Mouse (Mus musculus): ENCODE data around the gene Hp.

Gene Hp

DNA sequence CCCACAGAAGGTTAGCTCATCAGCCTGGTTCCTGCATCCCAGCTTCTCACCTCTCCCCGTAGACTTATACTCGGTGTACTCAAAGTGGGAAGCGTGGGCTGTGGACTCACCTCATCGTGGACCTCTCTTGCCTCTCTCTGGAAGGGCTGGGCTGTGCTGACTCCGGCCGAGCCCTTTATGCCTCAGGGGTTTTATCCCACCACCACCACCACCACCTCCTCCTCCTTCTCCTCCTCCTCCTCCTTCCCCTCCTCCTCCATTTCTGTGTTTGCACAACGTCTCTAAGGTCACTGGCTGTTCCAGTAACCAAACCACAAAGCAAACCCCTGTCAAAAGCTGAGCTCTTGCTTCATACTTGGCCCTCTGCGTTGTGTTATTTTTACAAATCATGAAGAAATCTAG is at the start of gene Hp:
Hp (minus strand) TSS at position 273 of the 402 bp plus-strand sequence.
- DNase-seq = no peak

DNA sequence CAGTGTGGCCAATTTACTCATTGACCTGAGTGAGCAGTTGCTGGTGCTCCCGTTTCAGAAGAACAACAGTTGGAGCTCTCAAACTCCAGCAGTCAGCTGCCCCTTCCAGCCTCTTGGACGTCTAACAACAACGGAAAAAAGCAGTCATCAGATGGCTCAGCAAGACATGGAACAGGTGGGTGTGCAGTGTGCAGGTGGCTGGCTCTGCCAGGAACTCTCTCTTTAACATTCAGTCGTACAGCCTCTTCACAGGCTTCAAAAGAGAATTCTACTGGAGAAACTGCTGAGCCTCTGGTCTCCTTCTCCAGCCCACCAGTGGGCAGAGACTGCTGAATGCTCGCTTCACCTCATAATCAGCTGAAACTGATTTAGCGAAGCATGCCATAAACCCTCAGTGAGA is 49.7 kb upstream of the Hp start:
- DNase-seq = no peak

DNA sequence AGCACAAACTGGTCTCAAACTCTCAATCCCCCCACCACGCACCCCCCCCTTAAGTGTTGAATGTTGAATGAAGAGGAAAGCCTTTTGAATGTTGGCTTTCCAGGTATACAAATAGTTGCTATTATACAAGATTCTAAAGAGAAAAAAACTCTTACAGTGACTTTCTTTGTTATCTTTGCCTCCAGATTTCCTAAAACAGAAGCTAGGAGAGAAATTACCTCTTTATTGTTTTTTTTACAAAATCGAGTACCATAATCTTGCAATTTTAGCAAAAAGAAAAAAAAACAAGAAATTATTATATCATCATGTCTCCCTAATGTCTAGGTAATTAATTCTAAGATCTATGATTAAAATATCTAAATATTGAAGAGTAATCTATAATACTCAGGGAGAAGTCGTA is 36.6 kb upstream of the Hp start:
- no peak for DNase-seq

DNA sequence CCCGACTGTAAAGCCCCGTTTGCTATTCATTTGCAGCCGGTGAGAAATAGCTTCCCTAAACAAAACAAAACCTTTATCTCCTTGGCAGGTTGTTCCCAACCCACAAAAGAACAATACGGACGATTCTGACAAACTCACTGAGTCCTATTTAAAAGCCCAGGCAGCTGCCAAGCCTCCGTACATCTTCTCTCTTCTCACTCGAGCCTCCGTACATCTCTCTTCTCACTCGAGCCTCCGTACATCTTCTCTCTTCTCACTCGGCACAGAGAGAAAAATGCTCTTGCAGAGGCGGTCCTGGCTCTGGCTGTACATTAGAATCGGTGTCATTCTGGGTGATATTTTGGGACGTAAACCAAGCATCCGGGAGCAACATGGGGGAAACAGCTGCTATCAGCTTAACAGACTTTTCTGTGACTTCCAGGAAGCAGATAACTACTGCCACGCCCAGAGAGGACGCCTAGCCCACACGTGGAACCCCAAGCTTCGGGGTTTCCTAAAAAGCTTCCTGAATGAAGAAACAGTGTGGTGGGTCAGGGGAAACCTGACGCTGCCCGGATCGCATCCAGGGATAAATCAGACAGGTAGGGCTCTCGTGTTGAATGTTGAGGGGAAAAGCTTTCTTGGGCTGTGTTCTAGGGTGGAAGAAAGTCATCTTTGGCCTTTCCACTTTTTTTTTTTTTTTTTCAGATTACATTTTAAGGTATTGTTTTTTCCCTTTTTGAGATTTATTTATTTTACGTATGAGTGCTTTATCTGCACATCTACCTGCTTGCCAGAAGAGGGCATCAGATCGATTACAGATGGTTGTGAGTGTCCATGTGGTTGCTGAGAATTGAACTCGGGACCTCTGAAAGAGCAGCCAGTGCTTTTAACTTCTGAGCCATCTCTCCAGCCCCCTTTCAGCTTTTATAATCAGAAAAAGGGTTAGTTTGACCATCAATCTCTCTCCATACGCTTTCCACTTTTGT is 35.6 kb upstream of the Hp start, which contains the start of gene Pkd1l3:
Pkd1l3 (plus strand) TSS at position 275 of the 968 bp plus-strand sequence.
- DNase-seq = no peak

DNA sequence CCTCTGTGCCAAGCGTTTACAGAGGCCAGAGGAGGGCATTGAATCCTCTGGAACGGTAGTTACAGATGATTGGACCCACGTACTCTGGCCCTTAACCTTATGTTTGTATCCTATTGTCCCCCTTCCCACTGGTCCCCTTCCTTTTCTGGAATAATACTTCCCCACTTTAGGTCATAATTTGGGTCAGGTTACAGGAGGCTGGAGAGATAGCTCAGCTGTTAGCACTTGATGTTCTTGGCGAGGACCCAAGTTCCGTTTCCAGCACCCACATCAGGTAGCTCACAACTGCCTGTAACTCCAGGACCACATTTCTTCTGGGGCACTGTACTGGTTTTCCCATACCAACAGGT is 30.2 kb upstream of the Hp start:
- peak; percentile 38 for DNase-seq

DNA sequence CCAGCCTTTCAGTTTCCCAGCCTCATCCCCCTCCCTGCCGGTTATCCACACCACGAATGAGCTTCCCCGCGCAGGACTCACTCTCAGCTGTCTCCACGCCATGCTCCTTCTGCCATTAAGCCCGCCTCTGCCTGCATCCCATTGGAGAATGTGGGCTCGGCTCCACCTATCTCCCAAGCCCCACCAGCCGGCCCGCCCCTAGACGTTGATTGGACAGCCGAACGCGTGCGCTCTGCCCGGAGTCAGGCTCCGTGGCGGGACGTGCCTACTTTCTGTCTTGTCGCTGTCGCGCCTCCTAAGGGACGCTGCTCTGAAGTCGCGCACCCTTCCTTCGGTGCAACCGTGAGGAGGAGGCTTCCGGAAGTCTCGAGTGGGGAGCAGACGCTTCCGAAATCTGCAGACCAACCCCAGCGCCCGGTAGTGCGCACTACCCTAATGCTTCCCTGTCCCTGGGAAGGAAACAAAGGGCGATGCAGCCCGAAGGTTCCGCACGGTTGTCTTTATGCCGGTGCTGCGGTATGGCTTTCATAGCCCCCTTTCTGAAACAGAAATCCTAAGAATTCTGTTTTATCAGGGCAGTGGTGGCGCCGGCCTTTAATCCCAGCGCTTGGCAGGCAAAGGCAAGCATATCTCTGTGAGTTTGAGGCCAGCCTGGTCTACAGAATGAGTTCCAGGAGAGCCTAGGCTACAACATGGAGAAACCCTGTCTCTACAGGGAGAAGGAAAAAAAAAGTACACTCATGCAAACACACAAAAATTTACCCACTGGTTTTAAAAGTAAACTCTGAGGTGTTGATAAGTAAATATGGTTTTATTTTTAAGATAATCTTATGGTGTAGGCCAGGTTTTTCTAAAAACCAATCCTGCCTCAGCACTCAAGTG is 29.5 kb upstream of the Hp start, which contains the start of gene Dhodh:
Dhodh (minus strand) TSS at position 403 of the 882 bp plus-strand sequence.
- peak; percentile 96 for DNase-seq

DNA sequence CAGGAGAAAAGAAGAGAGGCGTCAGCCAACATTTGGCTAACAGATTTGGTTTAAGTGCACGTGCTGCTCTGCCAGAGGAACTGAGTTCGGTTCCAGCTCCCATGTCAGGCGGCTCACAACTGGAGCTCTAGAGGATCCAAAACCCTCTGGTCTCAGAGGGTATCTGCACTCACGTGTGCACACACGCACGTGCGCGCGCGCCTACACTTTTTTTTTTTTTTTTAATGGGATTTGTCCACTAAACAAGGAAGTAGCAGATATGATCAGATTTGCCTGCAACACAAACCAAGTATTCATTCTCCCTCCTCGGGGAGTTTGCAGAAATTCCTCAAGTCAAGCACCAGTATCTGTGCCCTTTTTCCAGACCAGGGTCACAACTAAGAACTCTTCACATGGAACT is 28.7 kb upstream of the Hp start:
- DNase-seq = peak; percentile 11

DNA sequence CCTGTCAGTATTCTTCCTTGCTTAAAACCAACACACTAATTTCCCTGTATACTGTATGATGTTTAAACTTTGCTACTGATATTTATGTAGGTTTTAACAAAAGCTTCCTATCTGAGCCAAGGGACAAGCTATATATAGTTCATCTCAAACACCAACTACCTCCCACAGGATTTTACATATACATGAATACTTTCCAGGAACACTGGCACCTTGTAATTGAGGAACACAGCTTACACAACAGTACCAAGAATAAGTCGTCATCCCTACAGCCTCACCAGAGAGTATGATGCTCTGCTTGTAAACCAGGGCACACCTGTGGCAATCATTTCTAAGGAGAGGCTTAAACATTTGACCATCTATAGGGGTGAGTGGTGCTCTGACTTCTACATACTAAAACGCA is 27.8 kb upstream of the Hp start:
- DNase-seq = no peak

DNA sequence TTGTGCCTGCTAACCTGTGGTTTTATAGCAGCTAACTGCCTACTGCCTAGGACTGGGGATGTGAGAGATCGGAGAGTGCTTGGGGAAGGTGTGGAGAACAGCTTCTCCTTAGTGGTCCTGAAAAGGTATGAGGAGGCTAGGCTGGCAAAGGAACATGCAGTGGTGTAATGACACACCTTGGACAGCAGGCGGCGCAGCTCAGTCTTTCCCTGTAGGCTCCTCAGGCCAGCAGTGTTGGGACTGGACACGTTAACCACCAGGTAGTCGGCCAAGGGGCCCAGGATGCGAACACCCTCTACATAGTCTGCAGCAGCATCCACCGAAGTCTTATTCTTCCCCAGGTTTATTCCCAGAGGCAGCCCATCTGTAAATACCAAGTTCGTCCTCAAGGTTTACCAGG is 16.9 kb upstream of the Hp start:
- DNase-seq = peak; percentile 41

DNA sequence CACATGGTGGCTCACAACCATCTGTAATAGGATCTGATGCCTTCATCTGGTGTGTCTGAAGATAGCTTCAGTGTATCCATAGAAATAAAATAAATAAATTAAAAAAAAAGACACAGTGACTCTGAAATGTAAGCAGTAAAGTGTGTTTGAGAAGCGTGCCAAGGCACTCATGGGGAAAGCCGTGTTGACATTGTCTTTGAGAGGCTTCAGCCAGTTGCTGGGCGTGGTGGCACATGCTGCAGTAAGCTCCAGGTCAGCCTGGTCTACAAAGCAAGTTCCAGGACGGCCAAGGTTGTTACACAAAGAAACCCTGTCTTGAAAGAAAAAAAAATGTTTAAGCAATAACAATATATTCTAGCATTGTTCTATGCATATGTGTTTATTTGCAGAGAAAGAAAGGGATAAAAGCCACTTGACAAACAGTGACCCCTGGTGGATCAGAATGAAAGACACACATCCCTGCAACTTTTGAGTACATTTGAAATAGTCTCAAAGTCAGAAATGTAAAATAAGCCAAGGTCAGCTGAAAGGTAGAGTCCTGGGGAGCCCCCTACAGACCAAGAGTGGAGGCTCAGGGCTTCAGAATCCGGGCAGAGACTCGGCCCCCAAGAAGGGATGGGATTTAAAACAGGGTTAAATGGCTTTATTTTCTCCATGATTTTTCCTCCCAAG is 14.3 kb upstream of the Hp start:
- peak; percentile 31 for DNase-seq

DNA sequence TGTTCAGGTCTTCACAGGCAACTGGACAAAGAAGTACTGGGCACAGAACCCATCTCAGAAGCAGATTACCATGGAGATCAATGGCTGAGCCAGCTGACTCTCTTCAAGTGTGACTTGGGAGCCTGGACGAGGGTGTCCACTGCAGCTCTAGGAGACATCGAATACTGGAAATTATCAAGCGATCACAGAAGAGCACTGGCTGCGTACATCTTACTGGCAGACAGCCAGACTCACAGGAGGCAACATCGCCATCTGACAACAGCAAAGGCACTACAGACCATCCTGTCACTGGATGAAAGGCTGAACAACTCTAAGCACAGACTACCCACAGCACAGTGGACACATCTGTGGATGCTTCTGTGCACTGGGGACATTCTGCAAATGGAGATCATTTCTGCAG is 13.2 kb upstream of the Hp start:
- no peak for DNase-seq

DNA sequence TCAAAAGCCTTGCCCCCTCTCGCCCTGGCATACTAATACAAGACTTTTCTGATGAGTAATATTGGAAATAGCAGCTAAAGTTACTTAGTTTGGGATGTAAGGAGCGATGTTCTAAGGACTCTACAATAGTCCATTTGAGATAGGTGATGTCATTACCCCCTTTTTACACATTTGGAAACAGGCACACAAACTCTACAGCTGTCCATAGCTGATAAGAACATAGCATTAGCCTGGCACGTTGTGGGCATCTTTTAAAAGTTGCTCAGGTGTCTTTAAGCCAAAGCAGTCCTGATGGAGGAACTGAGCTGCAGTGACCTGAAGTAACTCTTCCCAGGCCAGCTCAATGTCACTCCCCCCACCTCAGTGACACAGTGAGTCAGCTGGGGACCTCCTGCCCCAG is 12.4 kb upstream of the Hp start:
- DNase-seq = no peak

DNA sequence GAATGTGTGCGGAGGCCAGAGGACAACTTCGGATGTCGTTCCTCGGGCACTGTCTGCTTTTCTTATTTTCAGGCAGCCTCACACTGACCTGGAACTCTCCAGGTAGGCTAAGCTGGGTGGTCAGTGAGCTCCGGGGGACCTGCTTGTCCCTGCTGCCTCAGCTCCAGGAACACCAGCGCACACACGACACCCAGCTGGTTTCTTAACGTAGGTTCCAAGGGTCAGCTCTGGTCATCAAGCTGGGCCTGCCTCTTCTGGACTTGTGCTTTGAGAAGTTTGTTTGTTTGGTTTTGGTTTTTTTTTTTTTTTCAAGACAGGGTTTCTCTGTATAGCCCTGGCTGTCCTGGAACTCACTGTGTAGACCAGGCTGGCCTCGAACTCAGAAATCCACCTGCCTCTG is 11.9 kb upstream of the Hp start:
- no peak for DNase-seq

DNA sequence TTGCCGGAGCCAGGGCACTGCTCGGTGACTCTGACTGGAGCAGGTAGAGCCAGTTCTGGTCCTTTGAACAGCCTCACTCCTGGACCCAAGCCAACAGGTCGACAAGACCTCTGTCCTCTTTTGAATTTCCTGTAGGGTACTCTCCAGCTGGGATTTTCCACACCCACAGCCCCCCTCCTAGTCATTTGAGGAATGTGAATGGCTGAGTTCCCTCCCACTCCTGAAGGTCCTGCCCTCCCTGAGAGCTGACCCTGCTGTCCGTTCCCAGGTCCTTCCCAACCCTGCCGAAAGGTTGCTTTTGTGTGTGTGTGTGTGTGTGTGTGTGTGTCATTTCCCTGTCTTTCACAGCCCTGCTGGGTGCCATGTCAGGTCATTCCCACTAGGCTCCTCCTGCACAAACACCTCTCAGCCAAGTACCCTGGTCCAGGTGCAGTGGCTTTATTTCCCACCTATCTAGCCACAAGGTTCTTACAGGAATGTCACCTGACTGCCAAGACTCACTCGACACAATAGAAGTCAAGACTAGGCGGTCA is 8.1 kb upstream of the Hp start:
- peak; percentile 62 for DNase-seq

DNA sequence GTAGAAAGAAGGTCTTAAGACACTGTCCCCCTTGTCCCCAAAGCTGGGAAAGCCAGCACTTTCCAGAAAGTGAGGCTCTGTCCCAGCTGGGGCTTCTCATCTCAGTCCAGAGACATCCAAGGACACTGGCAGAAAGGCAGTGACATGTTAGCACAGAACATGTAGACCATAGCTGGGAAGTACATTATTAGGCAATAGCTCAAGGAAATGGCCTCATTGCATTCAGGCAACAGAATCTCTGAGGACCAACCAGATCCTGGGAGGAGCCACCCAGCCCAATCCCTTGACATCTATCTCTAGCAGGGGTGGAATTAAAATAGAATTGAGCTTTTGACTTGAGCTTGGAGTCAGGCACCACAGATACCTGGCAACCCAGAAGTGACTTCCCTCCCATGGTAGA is 6.7 kb upstream of the Hp start:
- DNase-seq = no peak

DNA sequence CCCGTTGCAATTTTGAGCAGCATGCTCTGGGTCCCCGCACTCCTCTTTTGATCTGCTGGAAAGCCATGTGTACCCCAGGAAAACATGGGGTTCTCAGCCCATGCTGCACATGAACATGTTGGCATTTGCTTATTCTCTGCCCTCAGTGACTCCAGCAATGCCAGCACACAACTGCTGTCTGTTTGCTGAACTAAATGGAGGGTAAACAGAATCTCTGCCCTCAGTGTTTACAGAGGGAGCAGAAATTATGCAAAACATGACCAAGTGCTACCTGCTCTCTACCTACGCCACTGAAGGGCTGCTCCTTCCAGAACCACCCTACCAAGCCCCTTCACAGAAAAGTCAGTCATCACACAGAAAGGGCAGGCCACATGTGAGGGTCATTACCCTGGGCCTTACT is 5.9 kb upstream of the Hp start:
- no peak for DNase-seq

DNA sequence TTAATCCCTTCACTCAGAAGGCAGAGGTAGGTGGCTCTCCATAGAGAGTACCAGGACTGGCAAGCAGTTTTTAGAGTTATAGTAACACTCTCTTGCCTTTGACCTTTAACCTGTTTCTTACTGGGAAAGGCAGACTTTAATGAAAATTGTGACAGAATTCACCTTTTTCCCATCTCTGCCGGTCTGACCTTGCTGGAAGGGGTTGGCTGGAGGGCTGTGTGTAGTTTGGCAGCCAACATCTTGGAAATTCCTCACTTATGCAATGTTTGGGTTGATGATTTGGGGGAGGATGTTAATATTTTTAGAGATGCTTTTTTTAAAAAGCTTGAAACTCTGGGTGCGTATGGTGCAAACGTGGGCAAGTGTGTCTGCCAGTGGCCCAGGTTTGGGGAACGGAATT is 5.3 kb upstream of the Hp start:
- no peak for DNase-seq

DNA sequence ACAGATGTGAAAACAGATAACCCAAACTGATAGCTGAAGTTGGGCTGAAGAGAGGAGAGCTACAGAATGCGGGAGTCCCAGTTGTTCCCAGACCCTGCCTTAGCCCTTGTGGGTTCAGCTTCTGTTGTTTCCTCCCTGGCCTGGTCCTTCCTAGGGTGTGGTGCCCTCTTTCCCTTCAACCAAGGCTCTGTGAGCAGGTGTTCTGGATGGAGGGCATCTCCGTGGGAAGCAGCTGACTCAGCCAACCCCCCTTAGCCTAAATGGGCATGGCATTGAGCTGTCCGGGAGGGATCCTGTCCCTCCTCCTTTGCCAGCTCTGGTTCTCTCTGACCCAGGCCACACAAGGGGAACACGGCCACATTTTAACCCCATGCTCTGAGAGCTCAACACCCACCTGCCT is 2.7 kb downstream of the Hp start:
- DNase-seq = no peak

DNA sequence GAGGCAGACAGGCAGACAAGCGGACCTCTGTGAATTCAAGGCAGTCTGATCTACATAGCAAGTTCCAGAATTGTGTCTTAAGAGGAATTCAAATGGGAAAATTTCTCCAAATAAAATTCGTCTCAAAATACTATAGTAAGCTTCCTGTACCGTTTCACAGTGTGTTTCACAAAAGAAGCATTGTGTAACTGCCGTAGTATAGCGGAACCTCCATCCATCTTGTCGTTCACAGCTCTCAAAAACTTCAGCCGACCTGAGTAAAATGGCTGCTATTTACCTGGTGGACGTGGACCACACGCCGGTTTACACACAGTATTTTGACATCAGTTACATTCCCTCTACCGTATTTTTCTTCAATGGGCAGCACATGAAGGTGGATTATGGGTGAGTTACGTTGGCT is 7.8 kb downstream of the Hp start:
- no peak for DNase-seq

DNA sequence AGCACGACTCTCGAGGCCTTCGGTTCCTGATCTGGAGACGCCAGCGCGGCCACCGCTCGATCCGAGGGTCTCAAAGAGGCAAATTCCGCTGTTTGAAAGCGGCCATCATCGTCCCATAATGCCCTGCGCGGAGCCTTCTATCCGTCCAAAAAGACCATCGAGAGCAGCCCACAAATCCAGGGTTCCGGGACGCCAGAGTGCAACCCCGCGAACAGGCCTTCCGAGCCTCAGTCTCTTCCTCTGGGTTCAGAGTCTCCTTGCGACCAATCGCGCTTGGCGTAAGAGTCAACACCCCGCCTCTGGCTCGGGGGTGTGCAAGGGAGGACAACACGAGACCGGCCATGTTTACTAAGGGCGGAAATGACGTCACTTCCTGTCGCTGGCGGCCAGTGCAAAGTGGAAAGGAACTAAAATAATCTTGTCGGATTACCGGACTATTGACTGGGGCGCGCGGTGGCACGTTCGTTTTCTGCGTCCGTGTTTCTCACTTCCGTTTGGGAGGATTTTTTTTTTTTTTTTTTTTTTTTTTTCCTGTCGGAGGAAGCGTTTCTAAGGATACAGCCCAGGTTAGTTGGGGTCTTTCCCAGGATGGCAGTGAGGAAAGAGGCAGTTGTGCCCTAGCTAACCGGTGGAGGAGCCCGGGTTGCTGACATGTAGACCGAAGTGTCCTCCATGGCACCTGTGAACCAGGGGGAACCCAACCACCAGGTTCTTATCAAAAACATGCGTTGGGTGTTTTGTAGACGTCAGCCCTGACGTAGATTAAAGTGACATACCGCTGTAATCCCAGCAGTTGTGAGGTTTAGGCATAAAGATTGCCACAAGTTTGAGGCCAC is 13.3 kb downstream of the Hp start, which contains the start of the genes Dhx38 and Txnl4b:
Dhx38 (minus strand) TSS at position 364 of the 836 bp plus-strand sequence.
Txnl4b (plus strand) TSS at position 395 of the 836 bp plus-strand sequence.
- peak; percentile 100 for DNase-seq

DNA sequence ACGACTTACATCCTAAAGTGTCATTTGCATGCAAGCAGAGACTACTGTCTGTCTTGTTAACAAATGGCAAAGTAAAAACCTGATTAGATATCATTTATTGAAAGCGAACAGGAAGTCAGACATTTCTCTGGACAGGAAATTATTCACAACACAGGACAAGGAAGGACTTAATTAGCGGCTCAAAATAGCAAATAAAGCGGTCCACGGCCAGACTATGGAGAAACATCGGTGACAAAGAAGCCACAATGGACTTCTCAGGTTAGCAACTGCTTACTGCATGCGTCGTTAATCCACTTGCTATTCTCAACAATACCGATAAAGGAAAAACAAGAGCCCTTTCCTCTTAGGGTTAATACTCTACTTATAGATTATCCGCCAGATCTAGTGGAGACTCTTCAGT is 14.2 kb downstream of the Hp start:
- DNase-seq = no peak

DNA sequence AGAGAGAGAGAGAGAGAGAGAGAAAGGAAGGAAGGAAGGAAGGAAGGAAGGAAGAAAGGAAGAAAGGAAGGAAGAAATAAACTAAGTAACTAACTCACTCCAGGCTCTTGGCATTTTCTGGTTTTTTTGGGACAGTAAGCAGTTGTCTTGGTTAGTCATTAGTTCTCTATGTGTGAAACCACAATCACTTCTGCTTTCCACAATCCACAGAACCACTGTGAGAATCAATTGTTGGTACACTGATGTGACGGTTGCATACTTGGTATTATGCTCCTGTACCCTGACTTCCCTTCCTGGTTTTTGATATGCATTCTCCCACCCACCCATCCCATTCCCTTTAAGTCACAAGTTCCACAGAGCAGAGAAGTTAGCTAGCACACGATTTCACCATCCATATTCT is 15.1 kb downstream of the Hp start:
- DNase-seq = no peak
